10 mouse cellular contexts compared by ENCODE assay signal in the genomic region with DNA sequence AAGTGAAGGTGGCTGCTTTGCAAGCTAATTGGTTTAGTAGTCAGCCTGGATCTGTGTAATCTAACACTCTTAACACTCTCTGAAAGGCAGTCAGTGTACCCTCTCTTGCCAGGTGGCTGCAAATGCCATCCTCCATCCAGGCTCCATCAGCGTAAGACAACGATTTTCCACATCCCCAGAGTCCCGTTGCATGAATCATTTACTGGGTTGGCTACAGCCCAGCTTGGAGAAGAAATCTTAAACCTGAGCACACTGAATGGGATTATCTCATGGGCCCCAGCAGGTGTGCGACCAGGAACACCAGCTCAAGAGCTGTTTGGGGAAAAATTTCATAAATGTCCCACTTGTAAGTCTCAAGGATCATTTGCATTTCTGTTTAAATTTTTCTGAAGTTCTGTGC. TPM values are rescaled to one million over a fixed set of nuclear protein-coding genes. Genes with fewer than 3 reads are reported as not detected.
DNase-seq lines count a peak whose midpoint lies in the region; ATAC-seq lines count a peak whose summit lies in the region.
"Had no signal": no experiment of that assay in that cellular context is flagged by ENCODE, and none has a peak within 500 bp of the region (broad histone marks: within the 10 kb centered on the region; RNA-seq: fewer than 3 reads in every experiment).

No protein-coding gene starts in this region.

- DNase-seq in layer of hippocampus, adult 9-11 months, result peak; percentile 11
- DNase-seq in layer of hippocampus, adult 11-12 months (ENCODE audit: low spot score), result no peak
- DNase-seq in right cerebral cortex, postnatal 14 days, result peak; percentile 17
- no peak for DNase-seq in right cerebral cortex, postnatal 4 days
- DNase-seq in retina, postnatal 1 day, result peak; percentile 38
- no peak for DNase-seq in thymus, postnatal 10 days (ENCODE audit: low spot score in 2 of 2)
- no peak for DNase-seq in ovary, postnatal 14 days (ENCODE audit: low spot score)

- ATAC-seq in forebrain, embryonic 15.5 days (replicated peaks), result peak; percentile 34; the same call in 1 of the 2 replicates

- no peaks in the 10 kb centered on the region for H3K9me3 ChIP-seq in forebrain, embryonic 15.5 days
- H3K9me3 ChIP-seq: embryonic facial prominence, embryonic 12.5 days; stomach, embryonic 15.5 days had no signal

- no peak overlapping the region for H3K4me2 ChIP-seq in forebrain, embryonic 15.5 days (replicated peaks)
- H3K4me2 ChIP-seq: embryonic facial prominence, embryonic 12.5 days; stomach, embryonic 15.5 days had no signal

- no peak overlapping the region for H3K4me3 ChIP-seq in forebrain, embryonic 15.5 days
- H3K4me3 ChIP-seq: embryonic facial prominence, embryonic 12.5 days; stomach, embryonic 15.5 days had no signal

- peaks cover 6% of the 10 kb centered on the region for H3K36me3 ChIP-seq in forebrain, embryonic 15.5 days
- H3K36me3 ChIP-seq: embryonic facial prominence, embryonic 12.5 days; stomach, embryonic 15.5 days had no signal

- WGBS in forebrain, embryonic 15.5 days, result 34% methylated on average over 4 of the region's 4 CpGs

- no peak overlapping the region for H3K9ac ChIP-seq in forebrain, embryonic 15.5 days (replicated peaks)
- H3K9ac ChIP-seq: embryonic facial prominence, embryonic 12.5 days; stomach, embryonic 15.5 days had no signal

- H3K4me1 ChIP-seq in forebrain, embryonic 15.5 days, result peaks cover 19% of the 10 kb centered on the region
- H3K4me1 ChIP-seq: embryonic facial prominence, embryonic 12.5 days; stomach, embryonic 15.5 days had no signal

- H3K27ac ChIP-seq in forebrain, embryonic 15.5 days (replicated peaks), result no peak overlapping the region
- H3K27ac ChIP-seq: embryonic facial prominence, embryonic 12.5 days; stomach, embryonic 15.5 days had no signal

- H3K27me3 ChIP-seq in forebrain, embryonic 15.5 days, result no peaks in the 10 kb centered on the region
- H3K27me3 ChIP-seq: embryonic facial prominence, embryonic 12.5 days; stomach, embryonic 15.5 days had no signal

RNA-seq across cellular contexts. Expression of gene Pid1, which starts 23.6 kb away (rescaled TPM):
- 60.0 and 64.0 TPM in 2 replicates for polyA plus RNA-seq in forebrain, embryonic 15.5 days (2015; fragmentation: Nextera tagmentation; extraction: Ambion mirVana)

Comparison
In these comparisons a context has a peak if more than half of its experiments do, and no peak if none do; other contexts are left out.
1. DNase-seq: peak in layer of hippocampus, adult 9-11 months (single experiment), right cerebral cortex, postnatal 14 days (single experiment) and retina, postnatal 1 day (single experiment); none in layer of hippocampus, adult 11-12 months (single experiment), right cerebral cortex, postnatal 4 days (single experiment), thymus, postnatal 10 days (0 of 2) and ovary, postnatal 14 days (single experiment).